Mouse (Mus musculus): Measurements from ENCODE around the gene Stx8. TPM values are rescaled to one million over a fixed set of nuclear protein-coding genes. Genes with fewer than 3 reads are reported as not detected.

Stx8 gene
- polyA plus RNA-seq, 1 experiment from 2014 or later: 69.7 TPM

Small RNAs within 50 kb of the gene (microRNA-seq; reads per million reads assigned to microRNA genes)
- gene Mir6406: not detected

Other genes with a start within 250 kb of the Stx8 start
- gene Glp2r, start 195.0 kb upstream of the Stx8 start, polyA plus RNA-seq (2015; fragmentation: Nextera tagmentation; extraction: Ambion mirVana): 0.93 and 0.97 TPM in 2 replicates
- 0.53 TPM in 1 of 2 replicates, not detected in the other for gene Gsg1l2, start 191.6 kb upstream of the Stx8 start, polyA plus RNA-seq (2015; fragmentation: Nextera tagmentation; extraction: Ambion mirVana)
- 0.56 and 6.4 TPM in 2 replicates for gene Dhrs7c, start 168.0 kb upstream of the Stx8 start, polyA plus RNA-seq (2015; fragmentation: Nextera tagmentation; extraction: Ambion mirVana)
- gene Usp43, start 44.0 kb upstream of the Stx8 start, polyA plus RNA-seq (2015; fragmentation: Nextera tagmentation; extraction: Ambion mirVana): 2.8 and 3.3 TPM in 2 replicates
- gene Cfap52, start 542 bp upstream of the Stx8 start, polyA plus RNA-seq (2015; fragmentation: Nextera tagmentation; extraction: Ambion mirVana): 0.83 and 1.0 TPM in 2 replicates

Measured in stomach, embryonic 16.5 days (tissue).